Mouse (Mus musculus): ENCODE data around the gene Pard3. TPM values are rescaled to one million over a fixed set of nuclear protein-coding genes. Genes with fewer than 3 reads are reported as not detected.

The Pard3 gene
- polyA plus RNA-seq, 1 experiment from 2014 or later = 14.5 TPM

GRCm38 (mm10) chr8:127556964-127557363 lies 493.3 kb downstream of the Pard3 start:
- Histone ChIP-seq H3K4me1 (replicated peaks; ENCODE audit: control insufficient read depth, insufficient read depth, low read length) (peaks cover 20% of the 10 kb centered on the region), H3K4me3 (ENCODE audit: low read depth, low read length) (no peak overlapping the region), H3K9me3 (ENCODE audit: control insufficient read depth, low read length) (no peaks in the 10 kb centered on the region), H3K27me3 (replicated peaks; ENCODE audit: control insufficient read depth, insufficient read depth, low read length) (no peaks in the 10 kb centered on the region), H3K4me2 (no peak overlapping the region), H3K9ac (ENCODE audit: low read depth, low read length) (no peak overlapping the region), H3K27ac (ENCODE audit: low read depth, low read length) (no peak overlapping the region), H3K36me3 (ENCODE audit: control insufficient read depth, insufficient read depth, low read length) (no peaks in the 10 kb centered on the region)
- DNase-seq (ENCODE audit: low spot score) (no peak), ATAC-seq (replicated peaks; ENCODE audit: low FRiP score) (no peak)
- 65% methylated on average over 11 of the region's 11 CpGs for WGBS

- H3K27me3 ChIP-seq (replicated peaks; ENCODE audit: control insufficient read depth, insufficient read depth, low read length) = no peaks in the 10 kb centered on the region
- H3K4me2 ChIP-seq = no peak overlapping the region
- H3K27ac ChIP-seq (ENCODE audit: low read depth, low read length) = no peak overlapping the region
- ATAC-seq (replicated peaks; ENCODE audit: low FRiP score) = no peak
- H3K4me3 ChIP-seq (ENCODE audit: low read depth, low read length) = no peak overlapping the region
- no peak for DNase-seq (ENCODE audit: low spot score)
- peaks cover 20% of the 10 kb centered on the region for H3K4me1 ChIP-seq (replicated peaks; ENCODE audit: control insufficient read depth, insufficient read depth, low read length)
- no peaks in the 10 kb centered on the region for H3K36me3 ChIP-seq (ENCODE audit: control insufficient read depth, insufficient read depth, low read length)
- H3K9me3 ChIP-seq (ENCODE audit: control insufficient read depth, low read length) = no peaks in the 10 kb centered on the region
- H3K9ac ChIP-seq (ENCODE audit: low read depth, low read length) = no peak overlapping the region
Observed at GRCm38 (mm10) chr8:127557566-127557965, 493.9 kb downstream of the Pard3 start.

- DNase-seq (ENCODE audit: low spot score) (no peak), ATAC-seq (replicated peaks; ENCODE audit: low FRiP score) (peak; percentile 82)
- Histone ChIP-seq H3K4me1 (replicated peaks; ENCODE audit: control insufficient read depth, insufficient read depth, low read length) (peaks cover 2% of the 10 kb centered on the region; the same call in 1 of the 2 replicates), H3K27ac (ENCODE audit: low read depth, low read length) (no peak overlapping the region), H3K4me3 (ENCODE audit: low read depth, low read length) (no peak overlapping the region), H3K36me3 (ENCODE audit: control insufficient read depth, insufficient read depth, low read length) (no peaks in the 10 kb centered on the region), H3K9me3 (ENCODE audit: control insufficient read depth, low read length) (no peaks in the 10 kb centered on the region), H3K9ac (ENCODE audit: low read depth, low read length) (no peak overlapping the region), H3K27me3 (replicated peaks; ENCODE audit: control insufficient read depth, insufficient read depth, low read length) (no peaks in the 10 kb centered on the region), H3K4me2 (no peak overlapping the region)
- 37% methylated on average over 5 of the region's 5 CpGs for WGBS
Observed at GRCm38 (mm10) chr8:127563634-127564033, 499.9 kb downstream of the Pard3 start.

GRCm38 (mm10) chr8:127564426-127564825 lies 500.7 kb downstream of the Pard3 start:
- 74% methylated on average over 4 of the region's 4 CpGs for WGBS
- no peak overlapping the region for H3K4me3 ChIP-seq (ENCODE audit: low read depth, low read length)
- peaks cover 2% of the 10 kb centered on the region; the same call in 1 of the 2 replicates for H3K4me1 ChIP-seq (replicated peaks; ENCODE audit: control insufficient read depth, insufficient read depth, low read length)
- H3K9ac ChIP-seq (ENCODE audit: low read depth, low read length) = no peak overlapping the region
- no peaks in the 10 kb centered on the region for H3K27me3 ChIP-seq (replicated peaks; ENCODE audit: control insufficient read depth, insufficient read depth, low read length)
- ATAC-seq (replicated peaks; ENCODE audit: low FRiP score) (no peak), DNase-seq (ENCODE audit: low spot score) (no peak)
- H3K9me3 ChIP-seq (ENCODE audit: control insufficient read depth, low read length) = no peaks in the 10 kb centered on the region
- no peak overlapping the region for H3K27ac ChIP-seq (ENCODE audit: low read depth, low read length)
- no peaks in the 10 kb centered on the region for H3K36me3 ChIP-seq (ENCODE audit: control insufficient read depth, insufficient read depth, low read length)
- H3K4me2 ChIP-seq = no peak overlapping the region

- H3K27me3 ChIP-seq (replicated peaks; ENCODE audit: control insufficient read depth, insufficient read depth, low read length) = no peaks in the 10 kb centered on the region
- H3K4me2 ChIP-seq = no peak overlapping the region
- no peak overlapping the region for H3K4me3 ChIP-seq (ENCODE audit: low read depth, low read length)
- no peak for ATAC-seq (replicated peaks; ENCODE audit: low FRiP score)
- 82% methylated on average over 5 of the region's 5 CpGs for WGBS
- no peak overlapping the region for H3K27ac ChIP-seq (ENCODE audit: low read depth, low read length)
- no peak overlapping the region for H3K9ac ChIP-seq (ENCODE audit: low read depth, low read length)
- DNase-seq (ENCODE audit: low spot score) = no peak
- H3K4me1 ChIP-seq (replicated peaks; ENCODE audit: control insufficient read depth, insufficient read depth, low read length) = no peaks in the 10 kb centered on the region
- H3K36me3 ChIP-seq (ENCODE audit: control insufficient read depth, insufficient read depth, low read length) = no peaks in the 10 kb centered on the region
- H3K9me3 ChIP-seq (ENCODE audit: control insufficient read depth, low read length) = no peaks in the 10 kb centered on the region
Observed at GRCm38 (mm10) chr8:127569212-127569611, 505.5 kb downstream of the Pard3 start.

- H3K27me3 ChIP-seq (replicated peaks; ENCODE audit: control insufficient read depth, insufficient read depth, low read length) = no peaks in the 10 kb centered on the region
- no peak overlapping the region for H3K4me2 ChIP-seq
- ATAC-seq (replicated peaks; ENCODE audit: low FRiP score) (0 out of 2 replicates have a peak, but pooled peaks have one; percentile 43), DNase-seq (ENCODE audit: low spot score) (no peak)
- no peaks in the 10 kb centered on the region for H3K36me3 ChIP-seq (ENCODE audit: control insufficient read depth, insufficient read depth, low read length)
- H3K9me3 ChIP-seq (ENCODE audit: control insufficient read depth, low read length) = no peaks in the 10 kb centered on the region
- H3K4me3 ChIP-seq (ENCODE audit: low read depth, low read length) = no peak overlapping the region
- no peak overlapping the region for H3K9ac ChIP-seq (ENCODE audit: low read depth, low read length)
- 87% methylated on average over 1 of the region's 1 CpGs for WGBS
- H3K27ac ChIP-seq (ENCODE audit: low read depth, low read length) = no peak overlapping the region
- no peaks in the 10 kb centered on the region for H3K4me1 ChIP-seq (replicated peaks; ENCODE audit: control insufficient read depth, insufficient read depth, low read length)
Observed at GRCm38 (mm10) chr8:127570527-127570926, 506.8 kb downstream of the Pard3 start.

- no peaks in the 10 kb centered on the region for H3K4me1 ChIP-seq (replicated peaks; ENCODE audit: control insufficient read depth, insufficient read depth, low read length)
- ATAC-seq (replicated peaks; ENCODE audit: low FRiP score) (no peak), DNase-seq (ENCODE audit: low spot score) (no peak)
- WGBS = 96% methylated on average over 4 of the region's 4 CpGs
- H3K4me3 ChIP-seq (ENCODE audit: low read depth, low read length) = no peak overlapping the region
- no peak overlapping the region for H3K27ac ChIP-seq (ENCODE audit: low read depth, low read length)
- no peak overlapping the region for H3K4me2 ChIP-seq
- no peaks in the 10 kb centered on the region for H3K36me3 ChIP-seq (ENCODE audit: control insufficient read depth, insufficient read depth, low read length)
- H3K27me3 ChIP-seq (replicated peaks; ENCODE audit: control insufficient read depth, insufficient read depth, low read length) = no peaks in the 10 kb centered on the region
- no peak overlapping the region for H3K9ac ChIP-seq (ENCODE audit: low read depth, low read length)
- H3K9me3 ChIP-seq (ENCODE audit: control insufficient read depth, low read length) = no peaks in the 10 kb centered on the region
Observed at GRCm38 (mm10) chr8:127572493-127572892, 508.8 kb downstream of the Pard3 start.

- Histone ChIP-seq H3K27me3 (replicated peaks; ENCODE audit: control insufficient read depth, insufficient read depth, low read length) (no peaks in the 10 kb centered on the region), H3K9me3 (ENCODE audit: control insufficient read depth, low read length) (no peaks in the 10 kb centered on the region), H3K4me1 (replicated peaks; ENCODE audit: control insufficient read depth, insufficient read depth, low read length) (no peaks in the 10 kb centered on the region), H3K4me2 (no peak overlapping the region), H3K27ac (ENCODE audit: low read depth, low read length) (no peak overlapping the region), H3K9ac (ENCODE audit: low read depth, low read length) (no peak overlapping the region), H3K36me3 (ENCODE audit: control insufficient read depth, insufficient read depth, low read length) (no peaks in the 10 kb centered on the region), H3K4me3 (ENCODE audit: low read depth, low read length) (no peak overlapping the region)
- DNase-seq (ENCODE audit: low spot score) = peak; percentile 18
- WGBS = 86% methylated on average over 4 of the region's 4 CpGs
- 0 out of 2 replicates have a peak, but pooled peaks have one; percentile 51 for ATAC-seq (replicated peaks; ENCODE audit: low FRiP score)
Observed at GRCm38 (mm10) chr8:127576657-127577056, 513.0 kb downstream of the Pard3 start.

- no peaks in the 10 kb centered on the region for H3K4me1 ChIP-seq (replicated peaks; ENCODE audit: control insufficient read depth, insufficient read depth, low read length)
- no peaks in the 10 kb centered on the region for H3K9me3 ChIP-seq (ENCODE audit: control insufficient read depth, low read length)
- no peaks in the 10 kb centered on the region for H3K36me3 ChIP-seq (ENCODE audit: control insufficient read depth, insufficient read depth, low read length)
- H3K9ac ChIP-seq (ENCODE audit: low read depth, low read length) = no peak overlapping the region
- DNase-seq (ENCODE audit: low spot score) (no peak), ATAC-seq (replicated peaks; ENCODE audit: low FRiP score) (no peak)
- WGBS = 88% methylated on average over 6 of the region's 6 CpGs
- no peaks in the 10 kb centered on the region for H3K27me3 ChIP-seq (replicated peaks; ENCODE audit: control insufficient read depth, insufficient read depth, low read length)
- no peak overlapping the region for H3K27ac ChIP-seq (ENCODE audit: low read depth, low read length)
- no peak overlapping the region for H3K4me2 ChIP-seq
- no peak overlapping the region for H3K4me3 ChIP-seq (ENCODE audit: low read depth, low read length)
Observed at GRCm38 (mm10) chr8:127577656-127578055, 514.0 kb downstream of the Pard3 start.
